Mouse (Mus musculus) common myeloid progenitor, adult 5-6 weeks (primary cell): ENCODE measurements around the gene Tmem143. TPM values are rescaled to one million over a fixed set of nuclear protein-coding genes. Genes with fewer than 3 reads are reported as not detected.
"Not testable (repeated sequence)": the region's sequence is repeated elsewhere in the genome, so short reads cannot be mapped to it uniquely, and the experiment has no call there.

Experiments used
- ATAC-seq: replicated peaks from 2 replicates; pipeline ENCODE4 v1.8.0; 2016; ENCODE audit warnings: low read depth, mild to moderate bottlenecking, moderate TSS enrichment, inconsistent platforms; ENCODE audit not compliant: poor library complexity, severe bottlenecking
- total RNA-seq: library from RNA; stranded (forward); fragments of 200-1000, 187-1606 nt; gene quantifications from 2 replicates; pipeline ENCODE4 v1.2.3, GENCODE M21; 2017

Tmem143 gene
- total RNA-seq, 1 experiment from 2014 or later = 9.1 TPM

DNA sequence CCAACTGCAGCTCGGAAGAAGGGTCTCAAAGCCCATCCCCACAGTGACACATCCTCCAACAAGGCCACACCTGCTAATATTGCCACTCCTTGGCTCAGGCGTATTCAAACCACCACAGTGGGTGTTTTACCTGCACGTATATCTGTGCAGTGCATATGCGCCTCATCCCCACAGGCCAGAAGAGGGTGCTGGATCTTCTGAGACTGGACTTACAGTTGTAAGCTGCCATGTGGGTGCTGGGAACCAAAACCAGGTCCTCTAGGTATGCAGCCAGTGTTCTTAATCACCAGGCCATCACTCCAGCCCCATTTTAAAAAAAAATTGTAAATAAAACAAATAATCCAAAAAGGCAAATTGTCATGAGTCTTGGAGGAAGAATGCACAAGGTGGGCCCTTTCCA lies 16.2 kb upstream of the Tmem143 start:
- ATAC-seq = no peak

DNA sequence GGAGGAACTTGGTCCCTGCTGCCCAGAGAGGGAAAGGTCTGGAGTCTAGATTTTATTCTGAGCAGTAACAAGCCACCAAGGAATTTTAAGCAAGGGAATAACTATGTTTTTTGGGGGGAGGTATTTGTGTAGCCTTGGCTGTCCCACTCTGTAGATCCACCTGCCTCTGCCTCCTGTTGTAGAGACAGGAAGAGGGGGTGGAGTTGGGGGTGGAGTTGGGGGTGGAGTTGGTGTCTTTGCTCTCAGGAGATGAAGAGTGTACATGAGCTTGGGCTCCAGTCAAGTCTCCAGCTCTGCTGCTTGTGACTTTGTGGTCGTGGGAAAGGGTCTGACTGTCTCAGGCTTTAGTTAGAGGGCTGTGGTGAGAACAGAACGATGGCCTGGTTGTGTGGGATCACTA lies 15.7 kb upstream of the Tmem143 start:
- no peak for ATAC-seq

DNA sequence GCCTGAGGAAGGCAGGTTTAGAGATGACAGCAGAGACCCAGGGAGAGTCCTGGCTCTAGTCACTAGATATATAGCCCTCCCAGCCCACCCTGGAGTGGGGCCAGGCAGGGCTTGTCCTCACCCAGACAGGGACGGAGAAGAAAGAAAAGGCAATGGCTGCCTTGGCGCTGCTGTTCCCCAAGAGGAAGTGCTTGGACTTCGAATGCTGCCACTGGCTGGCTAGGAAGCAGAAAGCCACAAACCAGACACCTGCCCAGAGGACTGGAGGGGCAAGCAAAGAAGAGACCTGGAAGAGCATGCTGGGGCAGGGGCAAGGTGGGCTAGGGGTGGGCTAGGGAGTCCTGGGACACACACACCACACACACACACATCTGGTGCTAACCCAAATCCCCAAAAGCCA lies 9.5 kb upstream of the Tmem143 start:
- ATAC-seq = peak; percentile 52; the same call in 1 of the 2 replicates

- ATAC-seq = no peak
Observed at GRCm38 (mm10) chr7:45892651-45893050, 4.1 kb upstream of the Tmem143 start.

DNA sequence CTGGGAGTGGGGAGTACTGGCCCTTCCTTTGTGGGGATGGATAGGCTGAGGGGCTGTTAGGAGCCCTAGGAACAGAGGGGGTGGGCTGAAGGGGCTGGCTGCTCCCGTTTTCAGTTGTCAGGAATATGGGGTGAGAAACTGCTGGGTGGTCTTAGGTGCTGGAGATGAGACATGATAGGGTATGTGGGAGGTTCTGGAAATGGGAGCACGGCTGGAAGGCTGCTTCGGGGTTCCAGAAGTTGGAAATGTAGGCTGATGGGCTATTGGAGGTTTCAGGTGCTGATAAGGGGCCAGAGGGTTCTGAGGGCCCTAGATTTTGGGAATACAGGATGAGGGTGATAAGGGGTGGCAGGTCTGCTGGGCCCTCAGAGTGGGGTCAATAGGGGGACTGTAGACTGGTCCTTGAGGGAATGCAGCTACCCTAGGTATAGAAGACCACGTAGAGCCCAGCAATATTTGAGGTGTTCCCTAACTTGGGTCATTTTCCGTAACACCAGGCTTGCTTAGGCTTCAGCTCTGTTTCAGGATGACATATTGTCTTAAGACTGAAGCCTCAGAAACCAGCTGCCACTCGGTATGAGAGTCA lies 717 bp upstream of the Tmem143 start:
- ATAC-seq = no peak

DNA sequence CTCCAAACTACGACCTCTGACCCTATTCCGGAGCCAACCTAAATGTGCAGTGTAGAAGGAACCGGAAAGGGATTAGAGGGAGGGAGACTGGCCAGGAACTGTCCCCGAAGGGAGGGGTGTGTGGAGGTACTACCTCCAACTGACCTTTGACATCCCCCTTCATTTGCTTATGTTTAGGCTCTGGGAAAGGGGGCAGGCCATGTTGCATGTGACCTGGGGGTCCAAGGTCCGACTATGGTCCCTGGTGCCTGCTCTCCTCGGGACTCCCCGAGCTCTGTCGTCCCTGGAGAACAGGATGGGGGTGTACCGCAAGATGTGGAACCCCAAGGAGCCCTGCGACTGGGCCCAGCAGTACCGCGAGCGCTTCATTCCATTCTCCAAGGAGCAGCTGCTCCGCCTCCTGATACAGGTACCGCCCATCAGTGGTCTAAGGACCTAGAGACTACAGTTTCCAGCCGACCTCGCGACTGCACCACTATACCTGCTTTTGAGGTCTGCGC lies 567 bp downstream of the Tmem143 start:
- peak; percentile 43 for ATAC-seq

- not testable (repeated sequence) for ATAC-seq
Observed at GRCm38 (mm10) chr7:45898125-45898524, 1.4 kb downstream of the Tmem143 start.

GRCm38 (mm10) chr7:45901562-45901961 lies 4.8 kb downstream of the Tmem143 start:
- peak; percentile 66 for ATAC-seq

DNA sequence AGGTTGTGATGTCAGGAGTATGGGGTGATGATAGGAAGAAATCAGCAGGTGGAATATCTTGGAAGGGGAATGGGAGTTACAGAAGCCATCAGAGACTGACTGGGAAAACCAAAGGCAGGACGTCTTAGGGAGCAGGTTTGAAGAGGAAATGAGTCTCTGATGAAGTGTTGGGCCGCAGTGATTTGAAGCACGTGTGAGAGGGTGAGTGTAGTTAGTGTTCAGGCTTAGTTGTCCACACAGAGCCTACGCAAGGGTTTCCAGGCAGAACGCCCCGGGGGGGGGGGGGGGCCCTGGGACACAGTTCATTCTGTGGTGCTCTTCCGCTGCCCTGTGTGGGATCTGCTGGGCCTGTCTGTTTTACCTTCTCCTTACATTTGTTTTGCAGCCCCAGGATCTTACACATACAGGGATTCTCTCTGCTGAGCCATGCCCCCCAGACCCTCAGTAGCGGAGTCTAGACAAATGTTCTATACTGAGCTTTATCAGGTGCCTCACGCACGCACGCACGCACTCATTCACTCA lies 5.8 kb downstream of the Tmem143 start:
- no peak for ATAC-seq

DNA sequence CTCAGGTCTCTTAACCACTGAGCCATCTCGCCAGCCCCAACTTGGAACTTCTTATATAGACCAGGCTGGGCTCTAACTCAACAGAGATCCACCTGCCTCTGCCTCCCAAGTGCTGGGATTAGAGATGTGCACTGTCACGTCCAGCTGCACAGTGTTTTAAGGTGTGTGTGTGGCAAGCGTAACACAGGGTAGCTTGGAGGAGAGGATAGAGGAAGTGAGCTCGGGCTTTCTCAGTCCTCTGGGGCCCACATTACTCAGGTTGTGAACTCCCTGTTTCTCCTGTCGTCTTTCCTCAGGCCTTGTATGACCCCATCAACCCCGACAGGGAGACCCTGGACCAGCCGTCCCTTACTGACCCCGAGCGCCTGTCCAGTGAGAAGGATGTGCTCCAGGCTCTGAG lies 9.9 kb downstream of the Tmem143 start:
- no peak for ATAC-seq

DNA sequence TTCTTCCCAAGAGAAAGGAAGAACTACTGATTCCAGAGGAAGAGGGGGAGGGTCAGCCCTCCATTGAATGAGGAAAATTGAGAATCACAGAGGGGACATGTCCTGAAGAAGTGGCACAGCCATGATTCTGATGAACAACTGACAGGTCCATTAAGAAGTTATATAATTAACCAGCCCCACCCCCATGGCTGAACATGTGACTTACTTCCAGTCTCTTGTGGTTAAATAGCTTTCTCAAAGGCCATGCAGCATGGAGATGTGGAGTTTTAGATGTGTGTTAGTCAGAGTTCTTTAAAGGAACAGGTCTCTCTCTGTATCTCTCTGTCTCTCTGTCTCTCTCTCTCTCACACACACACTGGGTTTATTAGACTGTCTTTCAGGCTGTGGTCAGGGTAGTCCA lies 11.6 kb downstream of the Tmem143 start:
- ATAC-seq = peak; percentile 58

GRCm38 (mm10) chr7:45909145-45909544 lies 12.4 kb downstream of the Tmem143 start:
- no peak for ATAC-seq

GRCm38 (mm10) chr7:45914067-45914466 lies 17.3 kb downstream of the Tmem143 start:
- ATAC-seq = no peak

DNA sequence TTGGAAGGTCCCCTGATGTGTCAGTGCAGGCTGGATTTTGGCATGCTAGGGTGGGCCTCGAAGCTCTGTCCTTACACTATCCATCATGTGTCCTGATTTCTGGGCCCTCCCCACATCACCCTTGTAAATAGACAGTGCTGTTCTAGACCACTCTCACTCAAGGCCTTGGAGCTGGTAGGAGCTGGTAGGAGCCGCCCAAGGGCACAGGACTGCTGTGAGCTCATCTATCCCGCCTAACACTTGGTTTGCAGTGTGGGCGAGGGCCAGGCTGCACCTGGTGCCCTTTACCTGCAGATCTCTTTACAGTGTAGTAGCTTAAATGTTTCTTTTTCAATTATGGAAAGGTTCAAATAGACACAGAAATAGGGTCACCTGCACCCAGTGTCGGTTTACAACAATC lies 18.3 kb downstream of the Tmem143 start:
- no peak for ATAC-seq

GRCm38 (mm10) chr7:45916056-45917003 lies 19.6 kb downstream of the Tmem143 start:
- peak; percentile 71 for ATAC-seq

GRCm38 (mm10) chr7:45917004-45917704 lies 20.4 kb downstream of the Tmem143 start:
- ATAC-seq = no peak

DNA sequence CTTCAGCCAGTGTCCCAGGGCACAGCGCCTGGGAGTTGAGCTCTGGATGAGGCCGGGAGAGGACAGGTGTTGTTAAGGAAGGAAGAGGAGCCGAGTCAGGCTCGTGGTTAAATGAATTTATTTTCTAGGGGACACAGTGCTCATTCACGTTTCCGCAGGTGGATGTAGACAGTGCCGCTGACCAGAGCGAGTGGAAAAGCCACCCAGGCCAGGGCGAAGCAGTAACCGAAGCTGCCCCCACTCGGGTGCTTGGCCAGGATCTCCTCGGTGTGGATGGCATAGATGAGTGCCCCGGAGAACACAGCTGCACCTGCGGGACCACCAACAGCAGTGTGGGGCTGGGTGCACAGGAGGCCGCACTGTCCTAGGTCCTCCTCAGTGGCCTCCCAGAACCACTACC lies 21.2 kb downstream of the Tmem143 start:
- no peak for ATAC-seq

DNA sequence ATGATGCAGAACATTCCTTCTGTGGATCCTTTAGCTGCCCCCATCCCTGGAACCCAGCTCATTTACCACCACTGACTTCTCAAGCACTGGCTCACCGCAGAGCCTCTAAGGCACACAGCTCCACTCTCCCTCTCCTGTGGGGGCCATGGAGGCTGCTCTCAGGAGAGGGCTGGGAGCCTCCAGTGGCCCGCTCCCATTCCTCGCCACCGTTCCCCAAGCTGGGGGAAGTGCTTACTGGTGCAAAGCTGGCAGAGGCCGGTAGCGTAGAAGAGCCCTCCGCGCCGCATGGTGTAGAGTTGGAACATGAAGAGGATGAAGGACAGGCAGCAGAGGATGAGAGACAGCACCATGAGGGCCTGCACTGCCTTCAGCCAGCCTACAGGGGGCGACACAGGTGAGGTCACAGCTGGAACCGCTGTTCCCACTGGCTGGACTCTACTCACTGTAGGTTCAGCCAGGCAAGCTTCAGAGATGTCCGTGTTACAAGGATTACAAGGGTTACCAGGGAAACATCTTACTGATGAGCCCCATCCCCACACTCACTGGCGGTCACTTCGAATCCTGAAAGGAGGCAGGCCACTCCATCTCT lies 22.4 kb downstream of the Tmem143 start:
- no peak for ATAC-seq

DNA sequence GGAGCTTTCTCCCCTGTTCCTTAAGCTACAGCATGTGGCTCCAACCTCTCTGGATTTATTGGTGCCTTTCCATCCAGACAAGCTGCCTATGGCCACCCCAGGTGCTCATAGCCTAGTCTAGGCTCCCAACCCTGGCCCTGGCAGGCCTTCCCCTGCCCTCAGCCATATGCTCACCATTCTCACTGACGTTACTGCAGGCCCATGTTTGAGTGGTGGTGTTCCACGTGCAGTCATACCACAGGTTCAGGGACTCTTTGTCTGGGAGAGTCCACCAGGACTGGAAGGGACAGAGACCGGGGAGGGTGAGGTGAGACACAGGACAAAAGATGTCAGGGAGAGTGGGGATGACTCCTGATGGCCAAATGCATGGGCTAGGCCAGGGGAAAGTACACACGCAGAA lies 23.0 kb downstream of the Tmem143 start:
- ATAC-seq = no peak

- no peak for ATAC-seq
Observed at GRCm38 (mm10) chr7:45920583-45921241, 24.0 kb downstream of the Tmem143 start.
